Mouse (Mus musculus) fibroblast of lung, adult 2 months (primary cell): ENCODE data around the gene Olfr201.
"Not testable (repeated sequence)": the region's sequence is repeated elsewhere in the genome, so short reads cannot be mapped to it uniquely, and the experiment has no call there.

ENCODE experiments used
- DNase-seq: peaks from one replicate; pipeline ENCODE4 v3.0.0-alpha.2; 2011; ENCODE audit warnings: low read depth

Olfr201 gene

DNA sequence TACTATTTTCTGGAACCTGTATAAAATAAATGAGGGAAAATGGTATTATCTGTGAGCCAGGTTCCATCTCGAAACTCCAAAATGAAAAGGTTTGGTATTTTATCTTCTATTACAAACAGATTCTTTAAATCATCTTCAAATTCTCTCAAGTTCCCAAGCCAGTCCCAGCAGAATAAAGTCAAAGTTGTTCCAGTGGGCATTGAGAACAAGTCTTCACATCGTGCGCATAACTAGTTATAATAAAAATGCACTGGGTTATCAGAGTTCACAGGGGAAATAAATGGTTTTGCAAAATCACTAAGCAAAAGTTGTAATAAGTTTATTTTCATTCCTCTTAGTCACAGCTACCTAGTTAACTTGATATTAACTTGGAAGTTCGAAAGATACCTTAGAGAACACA, at the start of gene Olfr201:
Gene Olfr201 (minus strand): TSS at position 101 of the 400 bp plus-strand sequence.
- DNase-seq, result not testable (repeated sequence)

DNA sequence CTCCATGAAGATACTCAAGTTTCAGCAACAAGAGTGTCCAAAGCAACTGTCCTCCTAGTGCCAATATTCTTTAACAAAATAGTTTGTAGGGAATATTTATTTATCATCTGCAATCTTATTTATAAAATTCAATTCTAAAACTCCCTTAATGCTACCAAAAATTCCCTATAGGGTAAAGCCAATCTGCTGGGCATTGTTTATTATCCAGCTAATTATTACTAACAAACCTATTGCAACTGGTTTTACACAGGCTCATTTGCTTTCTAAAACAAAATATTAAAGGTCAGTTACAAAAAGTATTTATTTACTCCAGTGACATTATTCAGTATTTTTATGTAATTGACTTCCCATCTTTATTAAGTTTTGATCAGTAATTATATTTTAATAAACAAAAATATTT, 45.7 kb upstream of the Olfr201 start, which contains the start of gene Olfr204:
Gene Olfr204 (minus strand): TSS at position 101 of the 400 bp plus-strand sequence.
- no peak for DNase-seq

DNA sequence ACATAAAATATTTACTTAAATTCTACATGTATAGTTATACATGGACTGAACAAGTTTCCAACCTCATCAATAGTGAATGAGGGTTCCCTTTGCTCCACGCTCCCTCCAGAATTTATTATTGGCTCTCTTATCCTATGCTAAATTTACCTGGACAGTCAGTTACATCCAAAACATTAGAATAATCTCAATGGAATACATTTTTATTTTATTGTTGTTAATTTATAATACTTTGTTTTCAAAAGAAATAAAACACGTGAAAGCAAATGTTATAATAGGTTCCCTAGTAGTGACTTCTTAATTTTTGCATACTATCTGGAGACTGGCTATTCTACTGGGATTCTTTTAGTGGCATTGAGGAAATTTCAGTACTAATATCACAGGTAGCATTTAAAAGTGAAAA, 26.1 kb upstream of the Olfr201 start, which contains the start of gene Olfr203:
Gene Olfr203 (plus strand): TSS at position 301 of the 400 bp plus-strand sequence.
- no peak for DNase-seq

DNA sequence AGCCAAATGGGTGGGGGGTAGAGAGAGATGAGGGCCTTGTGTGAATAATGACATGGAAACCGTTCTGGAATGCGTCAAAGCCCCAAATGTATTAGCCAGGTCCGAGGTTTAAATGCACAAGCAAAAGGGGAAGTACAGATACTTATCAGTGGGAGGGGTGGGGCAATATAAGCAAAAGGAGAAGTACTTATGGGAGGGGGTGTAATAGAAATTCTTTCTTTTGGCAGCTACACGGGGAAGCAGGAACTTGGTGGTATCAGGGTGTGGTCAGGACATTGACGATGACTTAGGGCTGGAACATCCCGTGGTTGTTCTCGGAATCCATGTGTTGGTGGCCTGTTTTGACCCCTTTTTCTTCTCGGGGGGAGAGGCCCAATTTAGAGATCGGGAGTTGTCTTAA, 15.1 kb upstream of the Olfr201 start:
- DNase-seq, result not testable (repeated sequence)

DNA sequence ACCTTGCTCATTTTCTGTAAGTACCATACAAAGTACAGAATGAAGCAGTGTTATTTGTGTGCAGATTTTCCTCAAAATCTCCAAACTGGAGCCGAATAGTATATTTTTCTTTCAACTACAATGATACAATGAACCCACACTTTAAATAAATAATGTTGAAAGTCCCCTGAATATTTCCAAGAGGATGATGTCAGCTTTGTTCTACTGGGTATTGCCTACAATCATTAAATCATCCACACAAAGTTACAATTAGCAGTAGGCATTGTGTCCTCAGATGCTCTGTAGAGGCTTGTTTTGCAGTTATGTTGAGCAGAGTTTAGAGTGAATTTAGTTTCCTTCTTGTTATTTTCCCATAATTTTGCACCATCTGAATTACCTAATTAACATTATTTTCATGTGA, 14.3 kb upstream of the Olfr201 start, which contains the start of gene Olfr202:
Gene Olfr202 (minus strand): TSS at position 101 of the 400 bp plus-strand sequence.
- no peak for DNase-seq

DNA sequence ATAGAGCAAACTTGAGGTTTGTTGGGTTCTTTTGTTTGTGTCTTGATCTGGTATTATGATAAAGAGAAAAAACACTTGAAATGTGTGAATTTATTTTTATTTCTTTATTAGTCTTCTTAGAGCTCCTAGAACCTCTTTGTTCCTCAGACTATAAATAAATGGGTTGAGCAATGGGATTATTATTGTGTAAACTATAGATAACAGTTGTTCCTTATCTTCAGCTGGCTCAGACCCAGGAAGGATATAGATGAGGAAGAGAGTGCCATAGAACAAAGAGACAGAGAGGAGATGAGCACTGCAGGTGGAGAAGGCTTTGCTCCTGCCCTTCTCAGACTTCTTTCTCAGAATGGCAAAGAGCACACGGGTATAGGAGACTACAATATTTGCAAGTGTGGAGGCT, 11.0 kb upstream of the Olfr201 start:
- DNase-seq, result no peak

DNA sequence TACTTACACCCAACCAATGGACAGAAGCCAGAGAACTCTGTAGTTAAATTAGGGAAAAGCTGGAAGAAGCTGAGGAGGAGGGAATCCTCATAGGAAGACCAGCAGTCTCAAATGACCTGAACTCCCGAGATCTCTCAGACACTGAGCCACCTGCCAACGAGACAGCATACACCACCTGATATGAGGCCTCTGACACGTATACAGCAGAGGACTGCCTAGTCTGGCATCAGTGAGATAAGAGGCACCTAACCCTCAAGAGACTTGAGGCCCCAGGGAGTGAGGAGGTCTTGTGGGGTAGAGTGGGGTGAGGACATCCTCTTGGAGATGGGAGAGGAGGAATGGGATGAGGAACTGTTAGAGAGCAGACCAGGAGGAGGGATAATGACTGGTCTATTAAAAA, 8.1 kb upstream of the Olfr201 start:
- DNase-seq, result no peak

DNA sequence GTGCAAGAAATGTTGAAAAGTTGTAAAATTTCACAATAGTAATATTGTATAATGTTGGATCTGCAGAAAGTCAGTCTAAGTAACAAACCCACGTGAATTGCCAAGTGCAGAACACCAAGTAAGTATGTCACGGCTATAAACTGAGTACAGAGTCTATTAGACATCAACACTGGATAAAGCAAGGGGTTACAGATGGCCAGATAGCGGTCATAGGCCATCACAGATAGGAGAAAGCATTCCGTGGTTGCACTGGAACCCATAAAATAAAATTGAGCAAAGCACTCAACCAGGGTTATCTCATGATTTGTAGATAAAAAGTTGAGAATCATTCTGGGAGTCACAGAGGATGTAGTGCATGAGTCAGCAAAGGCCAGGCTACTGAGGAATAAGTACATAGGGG, 3.3 kb downstream of the Olfr201 start:
- not testable (repeated sequence) for DNase-seq

DNA sequence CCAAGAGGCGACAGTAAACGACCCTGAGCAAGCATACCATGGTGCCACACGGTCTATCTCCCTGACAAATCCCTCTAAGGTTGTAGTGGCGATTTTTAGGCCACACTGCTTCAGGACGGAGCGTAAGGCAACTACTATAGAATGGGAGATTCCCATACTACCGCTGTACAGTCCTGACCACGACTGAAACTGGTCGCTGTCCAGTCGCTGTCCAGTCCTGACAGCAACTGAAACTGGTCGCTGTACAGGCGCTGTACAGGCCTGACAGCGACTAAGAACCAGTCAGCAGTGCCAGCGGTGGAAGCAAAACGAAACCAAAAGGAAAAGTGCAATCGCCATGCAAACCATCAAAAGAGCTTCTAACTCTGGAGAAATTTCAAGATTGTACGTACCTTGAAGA, 22.7 kb downstream of the Olfr201 start:
- DNase-seq, result no peak

DNA sequence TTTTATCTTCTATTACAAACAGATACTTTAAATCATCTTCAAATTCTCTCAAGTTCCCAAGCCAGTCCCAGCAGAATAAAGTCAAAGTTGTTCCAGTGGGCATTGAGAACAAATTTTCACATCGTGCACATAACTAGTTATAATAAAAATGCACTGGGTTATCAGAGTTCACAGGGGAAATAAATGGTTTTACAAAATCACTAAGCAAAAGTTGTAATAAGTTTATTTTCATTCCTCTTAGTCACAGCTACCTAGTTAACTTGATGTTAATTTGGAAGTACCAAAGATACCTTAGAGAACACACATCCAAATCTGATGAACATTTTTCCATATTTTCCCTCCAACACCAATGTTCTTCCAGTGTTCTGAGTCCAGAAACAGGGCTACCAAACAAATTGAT, 52.8 kb downstream of the Olfr201 start, which contains the start of gene Olfr199:
Gene Olfr199 (minus strand): TSS at position 101 of the 400 bp plus-strand sequence.
- not testable (repeated sequence) for DNase-seq

DNA sequence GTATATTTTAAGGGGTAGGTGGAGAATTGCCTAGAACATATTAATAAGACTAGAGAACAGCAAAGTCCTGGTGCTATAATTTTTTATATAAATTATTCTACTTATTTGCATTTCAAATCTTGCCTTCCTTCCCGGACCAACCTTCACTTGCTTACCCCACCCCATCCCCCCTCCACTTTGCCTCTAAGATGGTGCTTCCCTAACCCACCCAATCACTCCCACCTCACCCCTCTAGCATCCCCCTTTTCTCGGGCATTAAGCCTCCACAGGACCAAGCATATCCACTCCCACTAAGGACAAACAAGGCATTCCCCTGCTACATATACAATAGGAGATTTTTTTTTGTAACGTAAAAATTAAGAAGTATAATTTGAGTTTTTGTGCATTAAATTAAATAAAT, 54.6 kb downstream of the Olfr201 start:
- DNase-seq, result not testable (repeated sequence)
